Mouse (Mus musculus) kidney, adult 2 months (tissue): ENCODE results near the gene Lins1.

Source experiments
- CTCF ChIP-seq: fragments of 200-500 bp; conservative IDR thresholded peaks from 2 replicates; pipeline ENCODE4 v1.5.1; 2011; ENCODE audit warnings: low read depth, mild to moderate bottlenecking, control low read depth, low read length, moderate library complexity, mixed read lengths; ENCODE audit not compliant: insufficient read depth, insufficient read length
- POLR2A ChIP-seq: fragments of 200-500 bp; IDR thresholded peaks from one replicate; pipeline ENCODE4 v1.6.1; 2011; ENCODE audit warnings: low read depth, low read length, control low read depth

- TF ChIP-seq CTCF = no peak
- TF ChIP-seq POLR2A = no peak
Measured at GRCm38 (mm10) chr7:66728072-66728471, 38.4 kb downstream of the Lins1 start.
